Mouse (Mus musculus): ENCODE data around the gene Bsn.

Gene Bsn

DNA sequence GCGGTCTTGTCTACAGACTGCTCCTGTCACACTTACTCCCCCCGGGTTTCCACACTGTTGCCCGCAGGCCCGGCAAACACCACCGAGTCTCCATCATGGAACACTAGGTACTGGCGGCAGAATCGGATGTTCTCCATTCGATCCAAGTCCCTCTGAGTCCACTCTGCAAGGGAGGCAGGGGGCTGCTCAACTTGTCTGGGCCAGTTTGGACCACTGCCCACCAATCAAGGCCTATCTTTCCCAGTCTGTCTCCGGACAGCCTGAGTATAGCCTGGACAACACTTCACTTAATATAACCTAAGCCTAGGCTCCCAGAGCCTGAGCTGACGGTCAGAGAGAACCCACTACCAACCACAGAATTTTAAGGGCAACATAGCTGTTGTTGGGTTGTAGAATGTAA lies 96.6 kb downstream of the Bsn start:
- peak; percentile 40 for DNase-seq (ENCODE audit: low read depth)

DNA sequence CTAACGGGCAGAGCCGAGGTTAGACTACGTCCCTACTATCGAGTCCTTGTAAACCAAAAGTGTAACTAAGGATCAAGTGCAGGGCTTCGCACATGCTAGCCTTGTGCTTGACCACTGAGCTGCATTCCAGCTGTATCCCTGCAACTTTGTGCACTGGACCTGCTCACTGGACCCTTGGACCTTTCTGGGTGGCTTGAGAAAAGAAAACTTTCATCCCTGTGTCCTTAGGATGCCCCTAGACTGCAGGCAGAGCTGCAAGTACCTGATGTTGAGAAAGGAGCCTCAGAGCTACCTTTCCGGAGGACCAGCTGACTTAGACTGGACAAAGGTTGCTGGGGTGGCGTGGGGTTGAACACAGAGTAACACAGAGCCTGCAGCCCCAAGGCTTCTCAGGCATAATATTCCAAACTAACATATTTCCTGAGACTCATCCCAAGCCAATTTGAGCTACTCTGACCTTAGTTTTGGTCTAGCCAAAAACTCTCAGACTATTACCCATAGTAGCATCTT lies 99.5 kb downstream of the Bsn start:
- DNase-seq (ENCODE audit: low read depth), result no peak

DNA sequence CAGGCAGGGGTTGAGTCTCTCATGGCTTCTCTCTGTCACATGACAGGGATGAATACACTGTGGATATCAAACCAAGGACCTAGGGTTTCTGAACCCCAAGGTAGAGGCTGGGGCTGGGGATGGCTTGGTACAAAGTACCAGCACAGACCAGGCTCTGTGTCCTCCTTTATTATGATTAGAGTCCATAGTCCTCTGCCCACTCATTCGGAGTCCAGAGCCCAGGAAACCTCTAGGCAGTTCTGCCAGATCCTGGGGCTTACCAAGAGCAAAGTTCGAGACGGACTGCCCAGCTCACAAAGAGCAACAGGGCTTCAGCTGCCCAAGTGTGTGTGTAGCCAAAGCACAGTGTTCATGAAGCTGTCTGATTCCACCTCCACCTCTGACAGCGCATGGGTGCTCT lies 104.9 kb downstream of the Bsn start:
- no peak for DNase-seq (ENCODE audit: low read depth)

GRCm38 (mm10) chr9:108083561-108083960 lies 106.6 kb downstream of the Bsn start:
- no peak for DNase-seq (ENCODE audit: low read depth)

- no peak for DNase-seq (ENCODE audit: low read depth)
Observed at GRCm38 (mm10) chr9:108082988-108083431, 107.2 kb downstream of the Bsn start, which contains the start of gene Rnf123. TSS of gene Rnf123 (minus strand) at chr9:108083346.

GRCm38 (mm10) chr9:108082549-108082948 lies 107.6 kb downstream of the Bsn start:
- DNase-seq (ENCODE audit: low read depth), result no peak

- no peak for DNase-seq (ENCODE audit: low read depth)
Observed at GRCm38 (mm10) chr9:108080168-108080567, 110.0 kb downstream of the Bsn start, which contains the start of gene Mst1. TSS of gene Mst1 (plus strand) at chr9:108080436.

- DNase-seq (ENCODE audit: low read depth), result no peak
Observed at GRCm38 (mm10) chr9:108073141-108073930, 116.8 kb downstream of the Bsn start.

DNA sequence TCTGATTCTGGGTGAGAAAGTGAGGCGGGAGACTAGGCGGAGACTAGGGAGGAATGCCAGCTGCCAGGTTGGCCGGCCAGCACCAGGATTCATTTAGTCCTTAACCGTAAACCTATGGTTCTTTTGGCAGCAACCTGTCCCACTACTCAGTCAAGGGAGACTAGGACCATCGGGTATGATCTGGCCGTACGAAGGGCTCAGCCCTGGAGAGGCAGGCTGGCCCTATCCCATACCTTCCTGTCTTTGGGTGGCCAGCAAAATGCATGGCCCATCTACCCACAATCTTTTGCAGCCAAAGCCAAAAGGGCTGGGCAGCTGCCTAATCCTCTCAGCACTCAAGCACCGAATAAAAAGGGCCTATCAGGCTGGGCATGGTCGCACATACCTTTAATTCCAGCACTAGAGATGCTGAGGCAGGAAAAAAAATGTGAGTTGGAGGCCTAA lies 117.7 kb downstream of the Bsn start:
- DNase-seq (ENCODE audit: low read depth), result no peak

DNA sequence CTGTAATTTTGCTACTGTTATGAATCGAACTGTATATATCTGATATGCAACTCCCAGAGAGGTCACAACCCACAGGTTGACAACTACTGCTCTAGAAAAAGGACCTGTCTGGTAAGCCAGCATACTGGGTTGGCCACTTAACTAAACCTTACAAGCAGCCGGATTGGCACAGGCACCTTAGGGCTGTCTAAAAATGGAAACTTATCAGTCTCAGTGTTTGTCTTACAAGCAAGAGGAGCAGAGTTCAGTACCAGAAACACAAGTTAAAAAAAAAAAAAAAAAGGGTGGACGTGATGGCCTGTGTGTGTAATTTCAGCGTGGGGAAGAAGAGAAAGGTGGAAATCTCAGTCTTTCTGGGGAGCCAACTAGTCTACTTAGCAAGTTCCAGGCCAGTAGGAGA lies 118.4 kb downstream of the Bsn start:
- no peak for DNase-seq (ENCODE audit: low read depth)

DNA sequence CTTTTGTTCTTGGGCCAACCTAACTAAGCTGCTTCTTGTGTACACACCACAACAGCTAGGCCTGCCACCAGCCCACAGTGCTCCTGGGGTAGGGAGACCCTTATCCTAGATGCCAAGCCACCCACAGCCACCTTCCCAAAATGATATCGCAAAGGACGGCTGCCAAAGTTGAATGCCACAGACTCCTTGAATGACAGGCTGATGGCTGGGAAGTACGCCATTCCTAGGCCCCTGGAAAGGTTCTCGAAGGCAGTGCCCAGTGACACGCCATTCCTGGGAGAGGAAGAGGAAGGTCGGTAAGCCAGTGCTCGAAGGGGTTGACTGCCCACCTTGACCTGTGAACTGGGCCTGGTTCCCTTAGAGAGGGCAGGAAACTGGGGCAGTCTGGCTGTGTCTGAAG lies 120.7 kb downstream of the Bsn start:
- no peak for DNase-seq (ENCODE audit: low read depth)

- no peak for DNase-seq (ENCODE audit: low read depth)
Observed at GRCm38 (mm10) chr9:108069007-108069406, 121.2 kb downstream of the Bsn start.

GRCm38 (mm10) chr9:108067900-108068299 lies 122.3 kb downstream of the Bsn start:
- peak; percentile 90 for DNase-seq (ENCODE audit: low read depth)

- no peak for DNase-seq (ENCODE audit: low read depth)
Observed at GRCm38 (mm10) chr9:108067199-108067598, 123.0 kb downstream of the Bsn start.

- peak; percentile 76 for DNase-seq (ENCODE audit: low read depth)
Observed at GRCm38 (mm10) chr9:108065491-108066011, 124.6 kb downstream of the Bsn start.

DNA sequence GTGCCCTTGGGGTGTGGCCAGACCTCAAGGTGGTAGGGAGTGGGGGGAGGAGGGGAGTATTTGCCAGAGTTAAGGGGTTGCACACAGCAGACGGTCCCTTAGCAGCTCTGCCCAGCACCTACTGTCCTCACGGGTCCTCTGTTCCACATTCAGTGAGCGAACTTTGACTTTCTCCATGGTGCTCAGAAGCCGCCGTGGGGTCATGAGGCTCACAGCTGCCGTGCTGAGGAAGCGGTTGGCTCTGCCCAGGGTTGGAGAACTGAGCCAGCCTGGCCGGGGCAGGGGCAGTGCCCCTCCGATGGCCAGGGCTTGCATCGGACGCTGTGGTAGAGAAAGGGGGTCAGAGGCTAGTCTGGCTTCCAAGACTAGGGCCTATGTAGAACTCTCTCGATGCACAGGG lies 126.8 kb downstream of the Bsn start:
- no peak for DNase-seq (ENCODE audit: low read depth)

- no peak for DNase-seq (ENCODE audit: low read depth)
Observed at GRCm38 (mm10) chr9:108062142-108062541, 128.0 kb downstream of the Bsn start.

DNA sequence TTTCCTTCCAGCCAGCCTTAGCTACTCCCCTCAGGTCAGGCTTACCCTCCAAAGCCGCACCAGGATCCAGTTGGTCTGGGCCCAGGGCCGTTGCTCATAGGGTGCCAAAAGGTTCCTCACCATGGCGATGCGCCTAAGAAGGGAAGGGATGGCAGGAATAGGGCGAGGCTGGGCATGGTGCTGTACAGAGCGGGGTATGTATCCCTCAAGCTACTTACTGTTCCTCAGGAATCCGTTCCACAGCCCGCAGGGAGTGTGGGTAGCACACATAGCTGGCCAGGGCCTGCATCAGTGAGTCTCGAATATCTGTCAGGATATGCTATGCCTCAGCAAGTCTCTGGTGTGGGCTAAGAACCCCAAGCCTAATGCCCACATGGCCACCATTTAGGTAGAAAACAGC lies 131.9 kb downstream of the Bsn start:
- no peak for DNase-seq (ENCODE audit: low read depth)

- DNase-seq (ENCODE audit: low read depth), result no peak
Observed at GRCm38 (mm10) chr9:108057262-108057562, 133.0 kb downstream of the Bsn start.

DNA sequence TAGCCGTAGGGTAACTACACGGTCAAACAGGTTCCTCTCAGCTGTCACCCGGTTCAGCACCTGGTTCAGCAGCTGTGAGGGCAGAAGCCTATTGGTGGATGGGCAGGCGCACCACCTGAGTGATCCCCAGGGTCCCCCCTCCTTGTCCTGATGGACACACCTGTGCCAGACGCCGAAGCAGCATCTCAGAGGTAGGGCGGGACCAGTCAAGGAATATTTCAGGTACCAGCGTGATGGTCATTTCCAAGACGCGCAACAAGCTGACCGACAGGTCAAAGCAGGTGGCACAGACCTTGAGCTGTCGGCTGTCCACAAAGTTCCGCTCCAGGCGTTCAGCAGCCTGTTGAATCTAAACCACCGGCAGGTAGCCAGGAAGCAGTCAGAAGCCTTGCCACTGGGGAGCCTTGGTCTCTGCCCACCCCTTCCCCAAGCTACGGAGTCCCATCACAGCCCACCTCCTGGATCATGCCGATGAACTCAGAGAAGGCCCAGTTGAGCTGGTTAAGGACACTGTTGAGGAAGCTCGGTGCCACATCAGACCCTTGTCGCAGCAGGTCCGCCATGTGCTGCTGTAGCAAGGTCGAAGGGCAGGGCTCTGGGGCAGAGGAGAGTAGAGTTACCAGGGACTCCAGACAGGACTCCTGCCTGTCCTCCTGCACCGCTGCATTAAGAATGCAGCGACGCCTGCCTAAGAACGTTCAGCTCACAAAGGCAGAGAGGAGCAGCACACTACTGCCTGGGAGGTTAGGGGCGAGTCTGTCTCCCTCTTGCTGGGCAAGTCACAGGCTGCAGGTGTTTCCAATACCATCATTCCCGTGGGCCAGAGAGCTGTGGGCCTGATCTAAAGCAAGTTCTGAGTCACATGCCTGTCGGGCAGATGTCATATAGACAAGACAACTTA lies 133.6 kb downstream of the Bsn start:
- DNase-seq (ENCODE audit: low read depth), result no peak

GRCm38 (mm10) chr9:108055661-108056237 lies 134.4 kb downstream of the Bsn start:
- no peak for DNase-seq (ENCODE audit: low read depth)

DNA sequence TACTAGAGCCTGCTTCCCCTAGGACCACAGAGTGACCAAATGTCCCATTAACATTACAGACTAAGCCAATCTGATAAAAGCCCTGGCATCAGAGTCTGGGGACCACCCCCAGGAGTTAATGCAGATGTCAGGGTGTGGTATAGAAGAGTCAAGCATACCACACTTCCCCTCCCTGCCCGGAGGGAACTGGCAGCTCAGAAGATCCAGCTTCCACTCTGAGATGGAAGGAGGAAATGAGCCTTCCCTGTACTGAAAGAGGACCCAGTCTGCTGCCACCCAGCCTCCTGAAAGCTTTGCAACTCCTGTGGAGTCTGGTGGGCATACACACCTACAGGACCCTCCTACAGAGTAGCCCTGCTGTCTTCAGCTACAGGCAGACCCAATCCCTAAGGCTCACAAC lies 135.1 kb downstream of the Bsn start:
- DNase-seq (ENCODE audit: low read depth), result no peak

Measured in NIH3T3 (cell line).